Mouse (Mus musculus) left cerebral cortex, adult 9 months (tissue): ENCODE results near the gene Lamp5.

Experiments used
- DNase-seq, 2 experiments: peaks; one replicate each; pipeline ENCODE4 v3.0.0; 2022; ENCODE audit warnings: low spot score in 2 of 2

The Lamp5 gene

GRCm38 (mm10) chr2:136051688-136052289, at the start of gene Lamp5:
TSS of gene Lamp5 (plus strand) at chr2:136052239.
- no peak for DNase-seq

DNA sequence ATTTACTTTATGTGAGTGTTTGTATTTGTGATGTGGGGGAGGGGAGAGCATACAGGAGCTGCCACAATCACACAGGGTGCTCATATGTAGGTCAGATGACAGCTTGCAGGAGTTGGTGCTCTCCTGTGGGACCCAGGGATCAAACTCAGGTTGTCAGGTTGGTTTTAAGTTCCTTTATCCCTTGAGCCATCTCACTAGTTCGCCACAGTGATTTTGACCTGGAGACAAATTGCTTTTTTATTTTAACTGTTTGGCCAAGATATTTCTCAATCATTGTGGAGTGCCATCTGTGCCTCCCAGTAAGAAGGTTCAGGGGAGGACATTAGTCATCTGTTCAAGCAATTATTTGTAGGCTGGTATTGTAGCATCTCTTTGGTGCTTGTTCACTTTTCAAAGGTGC, 48.2 kb upstream of the Lamp5 start:
- no peak for DNase-seq

DNA sequence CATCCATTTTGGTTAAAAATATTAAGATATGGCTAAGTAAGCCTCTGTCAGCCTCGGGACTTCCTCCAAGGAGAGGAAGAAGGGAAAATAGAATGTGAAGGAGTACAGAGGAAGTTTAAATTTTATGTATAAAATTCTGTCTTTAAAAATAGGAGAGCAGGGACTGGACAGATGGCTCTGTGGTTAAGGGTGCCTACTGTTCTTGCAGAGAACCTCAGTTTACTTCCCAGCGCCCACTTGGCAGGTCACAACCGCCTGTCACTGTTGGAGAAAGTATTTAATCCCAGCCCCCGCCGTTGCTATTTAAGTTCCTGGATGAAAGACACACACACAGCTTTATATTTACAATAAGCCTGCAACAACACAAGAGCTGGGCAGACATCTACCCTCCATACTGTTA, 45.8 kb upstream of the Lamp5 start:
- DNase-seq = no peak

DNA sequence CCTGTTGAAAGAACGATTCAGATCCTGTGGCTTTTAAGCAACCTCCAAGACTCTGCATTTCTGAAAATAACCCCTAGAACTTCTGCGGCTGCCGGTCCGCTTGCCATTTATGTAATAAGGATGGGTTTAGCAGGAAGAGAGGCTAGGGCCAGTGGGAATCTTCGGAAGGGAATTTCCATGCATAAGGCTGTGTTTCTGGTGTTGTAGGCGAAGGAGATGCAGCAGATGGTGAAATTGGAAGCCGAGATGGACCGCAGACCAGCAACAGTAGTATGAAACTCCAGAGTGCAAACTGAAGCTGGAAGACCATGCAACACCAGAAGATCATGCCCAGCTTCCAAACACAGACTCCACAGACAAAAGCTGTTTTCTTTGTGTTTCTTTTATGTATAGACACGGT, 39.3 kb upstream of the Lamp5 start:
- peak in 1 of 2 experiments; percentile 50 for DNase-seq

DNA sequence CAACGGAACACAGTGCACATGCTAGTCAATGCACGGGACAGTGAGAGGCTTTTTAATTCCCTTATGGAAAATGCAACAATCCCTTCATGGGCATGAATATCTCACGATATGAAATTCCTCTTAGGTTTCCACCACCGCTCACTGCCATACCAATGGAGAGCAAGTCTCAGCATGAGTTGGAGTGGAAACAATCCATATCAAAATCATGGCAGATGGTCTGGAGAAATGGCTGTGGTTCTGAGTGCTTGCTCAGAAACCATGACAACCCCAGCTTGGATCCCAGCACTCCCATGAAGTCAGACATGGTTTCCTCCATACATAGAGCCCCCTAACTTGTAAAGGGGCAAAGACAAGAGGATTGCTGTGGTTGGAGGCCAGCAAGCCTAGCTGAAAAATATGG, 3.6 kb upstream of the Lamp5 start:
- DNase-seq = no peak

DNA sequence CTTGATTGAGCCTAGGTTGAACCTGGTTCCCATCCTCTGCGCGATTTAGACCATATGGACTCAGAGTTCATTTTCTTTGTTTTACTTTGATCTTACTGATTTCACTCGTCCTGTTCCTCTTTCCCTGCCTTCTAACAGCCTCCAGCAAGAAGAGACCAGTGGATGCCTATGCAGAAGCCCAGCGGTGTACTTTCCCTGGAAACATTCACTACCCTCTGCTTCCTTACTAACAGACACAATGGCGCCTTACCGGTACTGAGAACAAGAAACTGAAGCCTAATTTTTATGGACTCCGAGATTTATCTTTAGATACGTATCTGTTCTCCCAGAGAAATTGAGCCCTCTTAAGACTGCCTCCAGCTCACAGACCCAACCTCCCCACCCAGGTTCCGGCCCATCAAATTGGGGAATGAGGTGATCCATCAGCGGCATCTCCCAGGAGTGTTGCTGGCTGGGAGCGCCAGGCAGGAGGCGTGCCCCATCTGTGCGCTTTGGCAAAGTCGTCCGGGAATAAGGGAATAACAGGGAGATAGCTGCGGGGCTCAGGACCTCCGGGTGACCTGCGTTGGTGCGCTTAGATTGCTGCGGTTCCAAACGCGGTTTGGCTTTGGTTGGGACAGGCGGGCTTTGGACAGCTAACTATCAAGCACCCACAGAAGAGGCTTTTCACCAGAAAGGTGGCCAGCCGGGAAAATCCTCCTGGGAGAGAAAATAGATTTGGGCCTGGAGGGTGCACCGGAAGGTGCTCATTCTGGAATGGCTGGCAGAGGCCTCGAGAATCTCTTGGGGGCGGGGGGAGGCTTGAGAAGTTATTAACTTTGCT, 1.0 kb upstream of the Lamp5 start:
- peak in 1 of 2 experiments; percentile 42 for DNase-seq

DNA sequence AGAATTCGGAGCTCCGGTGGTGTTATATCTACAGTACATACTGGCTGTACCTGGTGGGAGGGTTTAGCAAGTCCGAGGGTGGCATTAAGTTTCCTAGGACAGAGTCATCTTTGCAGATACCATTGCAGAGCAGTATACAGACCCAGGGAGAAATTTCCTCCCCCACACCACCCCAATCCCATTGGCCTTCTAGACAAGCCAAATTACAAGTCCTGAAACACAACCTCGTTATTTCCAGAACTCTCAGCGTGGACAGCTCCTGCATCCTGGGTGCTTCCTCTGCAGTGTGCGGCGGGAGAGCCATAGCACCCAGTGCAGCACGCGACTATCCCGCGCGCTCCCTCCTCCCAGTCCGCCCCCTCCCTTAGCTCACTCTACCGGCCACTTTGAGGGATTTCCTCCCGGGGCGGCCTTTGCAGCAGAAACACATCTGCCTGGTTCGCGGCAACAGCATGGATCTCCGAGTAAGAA, 5.9 kb downstream of the Lamp5 start:
- peak in 1 of 2 experiments; percentile 57 for DNase-seq

DNA sequence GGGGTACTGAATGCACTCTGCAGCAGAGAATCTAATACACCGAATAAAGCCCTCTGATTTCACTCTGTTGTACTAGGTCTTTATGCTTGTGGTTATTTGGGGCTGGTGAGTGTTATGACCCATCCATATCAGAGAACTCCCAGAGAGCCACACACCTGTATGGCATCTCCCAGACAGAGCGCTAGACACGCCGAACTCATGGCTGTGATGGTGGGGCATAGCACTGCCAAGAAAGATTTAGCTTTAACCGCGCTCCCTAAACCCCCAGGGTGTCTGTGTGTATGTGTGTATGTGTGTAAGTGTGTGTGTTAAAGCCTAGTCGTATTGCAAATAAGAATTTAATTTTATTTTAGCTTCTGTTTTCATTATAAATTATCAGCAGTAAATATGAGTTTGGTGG, 6.4 kb downstream of the Lamp5 start:
- no peak for DNase-seq

DNA sequence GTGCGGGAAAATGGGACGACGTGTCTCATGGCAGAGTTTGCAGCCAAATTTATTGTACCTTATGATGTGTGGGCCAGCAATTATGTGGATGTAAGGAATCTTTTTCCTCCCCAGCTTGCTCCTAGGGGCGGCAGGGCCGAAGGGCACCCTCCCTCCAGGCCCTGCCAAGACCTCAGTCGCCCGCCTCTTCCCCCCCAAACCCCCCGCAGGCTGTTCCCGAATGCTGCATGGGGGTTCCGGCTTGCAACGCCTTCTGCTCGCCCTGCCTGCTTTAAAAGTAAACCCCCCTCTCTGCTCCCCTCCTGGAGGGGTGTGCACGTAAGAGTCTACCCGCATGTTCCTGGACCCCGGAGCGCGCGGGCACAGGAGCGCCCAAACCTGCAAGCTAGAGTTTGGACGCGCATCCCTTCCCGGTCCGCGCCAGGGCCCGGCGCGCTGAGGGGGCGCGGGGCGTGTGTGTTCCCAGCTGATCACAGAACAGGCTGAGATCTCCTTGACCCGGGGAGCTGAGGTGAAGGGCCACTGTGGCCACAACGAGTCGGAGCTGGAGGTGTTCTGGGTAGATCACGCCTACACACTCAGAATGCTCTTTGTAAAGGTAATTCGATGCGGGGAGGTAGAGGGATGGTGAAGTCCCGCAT, 7.1 kb downstream of the Lamp5 start:
- peak in 1 of 2 experiments; percentile 8 for DNase-seq

GRCm38 (mm10) chr2:136064356-136064755, 12.3 kb downstream of the Lamp5 start:
- no peak for DNase-seq

DNA sequence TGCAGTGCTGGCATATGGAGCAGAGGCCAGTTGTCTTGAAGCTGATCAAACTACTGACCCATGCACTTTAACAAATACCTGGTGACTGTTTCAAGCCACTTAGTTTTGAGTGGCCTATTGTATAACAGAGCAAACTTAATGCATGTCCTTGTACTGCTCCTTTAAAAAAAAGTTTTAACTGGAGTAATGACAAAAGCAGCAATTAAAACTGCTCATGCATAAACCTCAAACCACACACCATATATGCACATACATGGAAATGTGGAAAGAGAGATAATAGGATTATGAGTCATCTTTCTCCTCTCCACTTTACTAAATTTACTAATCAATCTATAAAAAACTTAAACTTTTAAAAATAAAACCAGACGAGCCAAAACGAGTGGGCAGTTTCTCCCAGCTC, 43.9 kb downstream of the Lamp5 start:
- no peak for DNase-seq

DNA sequence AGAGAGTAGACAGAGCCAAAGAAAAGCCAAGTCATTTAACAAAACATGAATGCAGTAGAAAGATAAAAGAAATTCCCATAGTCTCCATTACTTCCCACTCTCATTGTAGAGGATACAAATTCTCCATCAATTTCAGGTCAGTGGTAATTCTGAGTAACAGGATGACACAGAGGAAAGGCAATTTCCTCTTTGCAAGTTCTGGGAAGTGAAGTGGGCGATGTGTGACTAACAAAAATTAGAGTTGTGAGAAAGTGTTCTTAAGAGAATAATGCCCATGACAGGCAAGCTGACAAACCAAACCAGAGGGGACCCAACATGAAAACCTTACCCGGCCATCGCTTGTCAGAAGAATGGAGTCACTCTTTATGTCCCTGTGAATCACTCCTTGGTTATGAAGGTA, 45.1 kb downstream of the Lamp5 start:
- DNase-seq = no peak

DNA sequence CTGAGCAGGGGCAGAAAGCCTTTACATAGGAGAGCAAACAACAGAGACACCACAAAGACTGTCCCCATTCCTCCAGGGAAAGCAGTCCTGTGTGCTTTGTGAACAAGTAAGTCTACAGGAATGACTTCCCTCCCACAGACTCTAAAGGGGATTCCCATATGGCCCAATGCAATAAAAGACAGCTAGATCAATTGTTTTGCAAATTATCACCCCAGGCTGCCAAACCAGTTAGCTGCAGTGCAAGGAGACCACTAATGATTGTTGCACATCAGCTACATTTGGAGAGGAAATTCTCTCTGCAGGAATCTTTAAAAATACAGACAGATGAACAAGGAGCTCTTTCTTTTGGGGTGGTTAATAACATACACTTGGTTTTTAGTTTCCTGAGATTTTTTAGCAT, 55.6 kb downstream of the Lamp5 start:
- no peak for DNase-seq

DNA sequence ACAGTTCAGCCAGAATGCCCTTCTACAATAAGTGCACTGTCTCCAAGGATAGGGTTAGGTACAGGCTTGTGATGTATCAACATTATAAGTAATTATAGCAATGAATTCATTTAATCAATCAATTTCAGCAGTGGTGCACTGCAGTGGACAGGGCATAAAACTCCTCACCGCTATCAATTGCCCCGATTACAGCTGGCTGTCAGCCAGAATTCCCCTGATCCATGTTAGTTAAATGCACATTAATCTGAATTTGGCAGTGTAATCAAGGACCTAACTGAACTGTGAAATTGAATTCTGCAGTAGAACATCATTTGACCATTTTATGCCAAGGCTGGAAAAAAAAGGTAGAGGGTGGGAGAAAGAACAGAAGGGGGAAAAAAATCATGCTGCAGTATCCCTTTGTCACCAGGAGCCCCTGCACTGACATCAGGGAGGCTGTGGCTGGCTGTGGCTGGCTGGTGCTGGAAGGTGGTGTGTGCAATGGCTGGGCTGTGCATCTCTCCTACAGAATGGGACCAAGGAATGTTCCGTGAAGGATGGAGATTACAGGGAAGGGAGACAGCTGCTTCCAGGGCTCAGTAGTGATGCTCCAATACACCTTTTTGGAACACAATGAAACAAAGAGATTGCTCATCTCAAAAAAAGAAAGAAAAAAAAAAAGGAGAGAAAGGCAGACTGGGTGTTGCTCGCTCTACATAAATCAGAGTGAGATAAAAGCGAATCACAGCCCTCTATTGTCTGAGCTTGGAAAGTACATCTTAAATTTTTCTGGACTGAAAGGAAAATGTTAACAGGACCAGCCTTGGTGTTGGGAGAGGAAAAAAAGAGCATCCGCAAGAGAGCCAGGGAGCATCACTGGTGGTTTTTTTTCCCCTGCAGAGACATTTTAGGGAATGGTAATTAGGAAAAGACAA, 56.3 kb downstream of the Lamp5 start:
- DNase-seq = peak in 1 of 2 experiments; percentile 32

GRCm38 (mm10) chr2:136109038-136109363, 57.0 kb downstream of the Lamp5 start:
- peak in 1 of 2 experiments; percentile 39 for DNase-seq

DNA sequence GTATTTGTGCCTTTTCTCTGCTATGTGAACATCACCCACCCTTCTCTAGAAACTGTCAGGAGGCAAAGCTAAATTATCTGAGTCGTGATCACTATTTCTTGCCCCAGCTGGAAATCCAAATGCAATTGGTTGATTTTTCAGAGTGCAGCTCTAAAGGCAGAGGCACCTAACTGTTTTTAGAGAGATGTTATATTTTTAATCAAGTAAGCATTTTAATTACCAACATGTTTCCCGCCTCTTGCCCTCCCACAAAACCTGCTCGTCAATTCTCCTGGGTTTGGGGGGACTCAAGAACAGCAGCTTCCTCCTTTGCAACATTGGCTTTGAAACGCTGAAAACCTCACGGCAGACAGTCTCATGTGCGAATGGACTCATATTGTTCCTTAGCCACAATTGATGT, 61.3 kb downstream of the Lamp5 start:
- peak; percentile 45 to 55 for DNase-seq

DNA sequence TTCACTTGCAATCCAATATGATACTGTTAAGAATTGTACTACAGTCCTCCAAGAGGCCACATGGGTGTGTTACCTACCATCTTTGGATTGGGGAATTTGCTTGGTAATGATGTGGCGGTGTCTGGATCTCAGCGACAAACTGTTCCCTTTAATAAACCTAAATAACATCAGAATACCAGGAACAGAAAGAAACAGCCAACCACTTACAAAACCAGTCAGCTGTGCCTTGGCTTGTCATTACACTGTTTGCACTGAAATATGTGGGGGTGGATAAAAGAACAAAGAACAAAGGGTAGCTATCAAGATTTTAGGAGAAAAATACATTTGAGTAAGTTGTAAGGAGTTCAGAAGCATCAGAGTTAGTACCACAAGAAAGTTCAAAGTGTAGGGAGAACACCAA, 66.0 kb downstream of the Lamp5 start:
- DNase-seq = no peak
